Mouse (Mus musculus) heart, postnatal 0 days (tissue): ENCODE measurements around the gene Anks1b.

Experiments used
- CTCF ChIP-seq: IDR thresholded peaks from 2 replicates; pipeline ENCODE4 v1.5.1; 2016; ENCODE audit warnings: antibody characterized with exemption, control low read depth, low read depth
- EP300 ChIP-seq: IDR thresholded peaks from 2 replicates; pipeline ENCODE4 v1.6.1; 2016; ENCODE audit warnings: antibody characterized with exemption, low read depth

DNA sequence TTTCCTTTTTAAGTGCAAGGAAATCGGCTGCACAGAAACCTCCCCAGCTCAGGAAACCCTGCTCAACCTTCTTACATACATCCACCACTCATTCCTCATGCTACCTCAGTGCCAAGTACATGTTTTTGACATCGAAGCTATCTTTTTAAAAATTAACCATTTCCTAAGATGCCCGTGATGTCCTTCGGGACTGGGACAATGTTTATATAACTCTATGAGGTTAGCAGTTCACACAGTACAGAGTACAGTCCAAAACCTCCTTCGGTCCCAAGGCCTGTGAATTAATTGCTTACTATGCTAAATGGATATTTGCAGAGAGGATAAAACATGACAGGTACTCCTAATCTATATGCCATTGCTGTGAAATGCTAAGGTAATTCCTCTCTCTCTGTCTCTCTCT is 558.2 kb downstream of the Anks1b start:
- TF ChIP-seq CTCF (no peak), EP300 (no peak)
